In the genomic region with DNA sequence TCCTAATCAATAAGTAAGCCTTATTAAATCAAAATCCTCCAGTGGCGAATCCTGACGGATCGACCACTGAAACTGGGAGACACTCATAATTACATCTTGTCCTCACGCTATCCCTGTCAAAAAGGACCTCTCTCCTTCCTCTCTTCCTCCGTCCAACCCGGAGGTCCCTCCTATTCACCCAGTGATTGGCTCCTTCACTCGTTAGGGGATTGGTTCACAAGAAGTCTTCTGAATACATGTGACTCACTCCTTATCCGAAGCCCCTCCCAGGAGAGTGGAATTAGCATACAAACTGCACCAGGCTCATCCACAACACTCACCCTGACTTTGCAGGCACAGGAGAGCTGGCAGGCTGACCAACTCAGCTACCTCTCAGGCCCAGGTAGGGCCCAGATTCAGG, we compare ENCODE assay signal across 14 mouse cellular contexts.
"Had no signal": no experiment of that assay in that cellular context is flagged by ENCODE, and none has a peak within 500 bp of the region (broad histone marks: within the 10 kb centered on the region; RNA-seq: fewer than 3 reads in every experiment).

No protein-coding gene starts in this region.

- H3K4me3 ChIP-seq: kidney, embryonic 15.5 days; left cerebral cortex, adult 2 months; limb, embryonic 10.5 days; liver, embryonic 15.5 days; midbrain, embryonic 10.5 days; neural tube, embryonic 13.5 days had no signal

- H3K27ac ChIP-seq: kidney, embryonic 15.5 days; left cerebral cortex, adult 2 months; limb, embryonic 10.5 days; liver, embryonic 15.5 days; midbrain, embryonic 10.5 days; neural tube, embryonic 13.5 days had no signal

- ATAC-seq: lung, postnatal 0 days had no signal

- H3K27me3 ChIP-seq: kidney, embryonic 15.5 days; liver, embryonic 15.5 days; neural tube, embryonic 13.5 days had no signal

- DNase-seq: kidney, adult 2 months; kidney, postnatal 14 days; lung, adult 2 months; lung, postnatal 36 days; retina, postnatal 1 day; right cerebral cortex, postnatal 4 days had no signal

- H3K9me3 ChIP-seq: kidney, embryonic 15.5 days; limb, embryonic 10.5 days; liver, embryonic 15.5 days; midbrain, embryonic 10.5 days; neural tube, embryonic 13.5 days had no signal

- H3K9ac ChIP-seq: kidney, embryonic 15.5 days; liver, embryonic 15.5 days; neural tube, embryonic 13.5 days had no signal

- H3K4me2 ChIP-seq: kidney, embryonic 15.5 days; liver, embryonic 11.5 days; liver, embryonic 15.5 days; neural tube, embryonic 13.5 days had no signal

- H3K4me1 ChIP-seq: kidney, embryonic 15.5 days; limb, embryonic 10.5 days; liver, embryonic 15.5 days; midbrain, embryonic 10.5 days; neural tube, embryonic 13.5 days had no signal

- H3K36me3 ChIP-seq: kidney, embryonic 15.5 days; limb, embryonic 10.5 days; liver, embryonic 15.5 days; midbrain, embryonic 10.5 days; neural tube, embryonic 13.5 days had no signal
